Comparison of ENCODE assay signal across 9 mouse cellular contexts in the genomic region with DNA sequence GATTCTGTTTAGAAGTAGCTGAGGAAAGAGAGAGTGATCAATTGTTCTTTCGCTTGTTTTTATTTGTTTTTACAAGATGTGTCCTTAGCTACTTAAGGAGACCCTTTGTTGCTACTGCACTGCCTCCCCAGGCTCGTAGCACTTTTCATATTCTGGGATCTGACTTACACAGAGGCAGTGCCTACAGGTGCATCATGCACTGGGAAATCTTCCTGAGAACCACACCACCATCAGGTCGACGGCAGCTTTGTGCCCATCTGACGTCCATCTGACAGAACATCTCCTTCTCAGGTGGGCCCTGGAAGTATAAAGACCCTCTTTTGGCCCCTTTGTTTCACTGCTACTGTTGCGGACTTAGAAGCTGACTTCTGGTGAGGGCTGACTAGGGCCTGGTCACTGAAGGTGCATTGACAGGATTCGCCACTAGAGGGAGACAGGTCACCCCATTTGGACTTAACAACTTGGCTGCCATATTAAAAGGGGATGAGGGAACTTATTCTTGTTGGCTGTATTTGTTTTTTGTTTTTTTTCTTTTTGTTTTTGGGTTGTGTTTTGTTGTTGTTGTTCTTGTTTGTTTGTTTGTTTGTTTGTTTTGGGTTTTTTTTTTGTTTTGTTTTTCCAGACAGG. TPM values are rescaled to one million over a fixed set of nuclear protein-coding genes. Genes with fewer than 3 reads are reported as not detected.
DNase-seq lines count a peak whose midpoint lies in the region; ATAC-seq and TF ChIP-seq lines count a peak whose summit lies in the region.
"Had no signal": no experiment of that assay in that cellular context is flagged by ENCODE, and none has a peak within 500 bp of the region (broad histone marks: within the 10 kb centered on the region; RNA-seq: fewer than 3 reads in every experiment).

No protein-coding gene starts in this region.

- peak; percentile 77 for ATAC-seq in erythroid progenitor cell, adult 5-6 weeks (replicated peaks; ENCODE audit: low FRiP score, poor library complexity, severe bottlenecking)
- ATAC-seq in heart, embryonic 13.5 days (ENCODE audit: extremely low read depth, insufficient number of reproducible peaks, low FRiP score, low TSS enrichment) = no peak

- peaks cover 6% of the 10 kb centered on the region; the same call in 1 of the 2 replicates for H3K4me1 ChIP-seq in heart, embryonic 13.5 days
- H3K4me1 ChIP-seq in lung, adult 2 months (ENCODE audit: control insufficient read depth, insufficient read depth, low read length) = peaks cover 2% of the 10 kb centered on the region; the same call in 1 of the 2 replicates
- H3K4me1 ChIP-seq: limb, embryonic 15.5 days had no signal

- no peaks in the 10 kb centered on the region for H3K9me3 ChIP-seq in heart, embryonic 13.5 days
- H3K9me3 ChIP-seq: limb, embryonic 15.5 days had no signal

- peaks cover 20% of the 10 kb centered on the region for H3K36me3 ChIP-seq in heart, embryonic 13.5 days

- 30% methylated on average over 7 of the region's 7 CpGs for WGBS in heart, embryonic 13.5 days
- WGBS in lung, adult 2 months = 34% methylated on average over 7 of the region's 7 CpGs

- H3K4me3 ChIP-seq in heart, embryonic 13.5 days = no peak overlapping the region
- H3K4me3 ChIP-seq in lung, adult 2 months (replicated peaks; ENCODE audit: extremely low read depth, low read depth, low read length) = no peak overlapping the region
- H3K4me3 ChIP-seq: limb, embryonic 15.5 days had no signal

- TF ChIP-seq POLR2A in brain, embryonic 14.5 days (IDR thresholded peaks at IDR 0.05; ENCODE audit: borderline replicate concordance, extremely low read depth, insufficient read depth, insufficient read length, poor library complexity, severe bottlenecking) = no peak
- TF ChIP-seq POLR2A in lung, adult 2 months (IDR thresholded peaks at IDR 0.05; ENCODE audit: borderline replicate concordance, extremely low read depth, low read depth, low read length) = no peak

- H3K27me3 ChIP-seq in heart, embryonic 13.5 days (replicated peaks) = no peaks in the 10 kb centered on the region
- H3K27me3 ChIP-seq: limb, embryonic 15.5 days had no signal

- peak; percentile 78 for DNase-seq in ES-CJ7 (ENCODE audit: low read depth, low spot score)
- DNase-seq in brain, embryonic 14.5 days (ENCODE audit: low read depth) = peak; percentile 85
- DNase-seq in kidney, postnatal 4 days = peak; percentile 87 to 89
- DNase-seq in lung, adult 2 months = peak; percentile 77
- DNase-seq in ovary, postnatal 10 days (ENCODE audit: low spot score) = peak; percentile 54
- DNase-seq in thymus, postnatal 10 days (ENCODE audit: low spot score in 2 of 2) = peak; percentile 67 to 85

- peak; percentile 89 for TF ChIP-seq CTCF in brain, embryonic 14.5 days (IDR thresholded peaks at IDR 0.05; ENCODE audit: borderline replicate concordance, extremely low read depth, insufficient read depth, insufficient read length)
- TF ChIP-seq CTCF in lung, adult 2 months (IDR thresholded peaks at IDR 0.05; ENCODE audit: insufficient read depth, low read length) = peak; percentile 93

- peak overlapping the region; percentile 6; the same call in 1 of the 2 replicates for H3K9ac ChIP-seq in heart, embryonic 13.5 days
- H3K9ac ChIP-seq: limb, embryonic 15.5 days had no signal

- H3K4me2 ChIP-seq in heart, embryonic 13.5 days = no peak overlapping the region
- H3K4me2 ChIP-seq: limb, embryonic 15.5 days had no signal

- no peak overlapping the region for H3K27ac ChIP-seq in heart, embryonic 13.5 days (replicated peaks)
- H3K27ac ChIP-seq: limb, embryonic 15.5 days had no signal

RNA-seq across cellular contexts. Expression of gene Ifnar1, which starts 27.2 kb away (rescaled TPM):
- polyA plus RNA-seq in brain, embryonic 14.5 days (2012; rRNA removed) = 43.7 and 54.3 TPM in 2 replicates
- total RNA-seq in erythroid progenitor cell, adult 5-6 weeks (2015; ENCODE audit: low replicate concordance) = 31.9 and 32.1 TPM in 2 replicates
- total RNA-seq in erythroid progenitor cell, adult 5-6 weeks (2017; ENCODE audit: low replicate concordance) = 38.1 and 46.3 TPM in 2 replicates
- polyA plus RNA-seq in heart, embryonic 13.5 days (2015; fragmentation: Nextera tagmentation; extraction: Ambion mirVana) = 33.1 and 37.9 TPM in 2 replicates
- 25.0 and 29.7 TPM in 2 replicates for polyA plus RNA-seq in lung, adult 2 months (2012; rRNA removed)

RNA-seq across cellular contexts. Expression of gene Ifngr2, which starts 34.6 kb away (rescaled TPM):
- polyA plus RNA-seq in brain, embryonic 14.5 days (2012; rRNA removed) = 34.8 and 43.1 TPM in 2 replicates
- 5.4 and 6.1 TPM in 2 replicates for total RNA-seq in erythroid progenitor cell, adult 5-6 weeks (2015; ENCODE audit: low replicate concordance)
- 2.3 and 5.8 TPM in 2 replicates for total RNA-seq in erythroid progenitor cell, adult 5-6 weeks (2017; ENCODE audit: low replicate concordance)
- 103 and 108 TPM in 2 replicates for polyA plus RNA-seq in heart, embryonic 13.5 days (2015; fragmentation: Nextera tagmentation; extraction: Ambion mirVana)
- 32.4 and 37.9 TPM in 2 replicates for polyA plus RNA-seq in lung, adult 2 months (2012; rRNA removed)
